Mouse (Mus musculus): ENCODE data around the gene Skap2.

- TF ChIP-seq GATA1 (IDR thresholded peaks at IDR 0.05; ENCODE audit: borderline replicate concordance, low read length) (no peak), FLI1 (IDR thresholded peaks at IDR 0.05; ENCODE audit: low read length) (no peak)
These were observed 191.5 kb downstream of the Skap2 start for GRCm38 (mm10) chr6:51820853-51821252.

Measured in megakaryocyte, embryonic 14.5 days (primary cell).